Mouse (Mus musculus) G1E (cell line): ENCODE data around the gene Fgf8. TPM values are rescaled to one million over a fixed set of nuclear protein-coding genes. Genes with fewer than 3 reads are reported as not detected.
A peak's percentile ranks its signal among the peaks of the same experiment; 100 is the strongest.

Experiments
- ATAC-seq: 2 replicates; pipeline ENCODE4 v1.8.0; 2016; ENCODE audit warnings: mild to moderate bottlenecking; ENCODE audit not compliant: insufficient number of reproducible peaks, poor library complexity, low FRiP score, severe bottlenecking; ENCODE audit errors: extremely low read depth
- DNase-seq: peaks from one replicate; pipeline ENCODE4 v3.0.0; 2012; ENCODE audit warnings: low spot score
- H3K27me3 ChIP-seq: 2 replicates; pipeline ENCODE4 v1.6.1; 2012; ENCODE audit warnings: mild to moderate bottlenecking, low read length, inconsistent platforms; ENCODE audit not compliant: insufficient read depth
- H3K36me3 ChIP-seq: replicated peaks from 2 replicates; pipeline ENCODE3; 2012; ENCODE audit warnings: mild to moderate bottlenecking, inconsistent platforms
- H3K4me1 ChIP-seq: 2 replicates; pipeline ENCODE4 v1.6.1; 2012; ENCODE audit warnings: low read depth, low read length, inconsistent platforms, mixed read lengths; ENCODE audit not compliant: insufficient read depth
- H3K4me3 ChIP-seq: 2 replicates; pipeline ENCODE4 v1.5.1; 2012; ENCODE audit warnings: low read depth, mild to moderate bottlenecking, inconsistent platforms, low read length, moderate library complexity, mixed read lengths
- H3K9me3 ChIP-seq: replicated peaks from 2 replicates; pipeline ENCODE4 v1.6.1; 2012; ENCODE audit warnings: inconsistent platforms
- CTCF ChIP-seq: IDR thresholded peaks from 2 replicates; pipeline ENCODE4 v1.5.1; 2012; ENCODE audit warnings: low read depth, low read length, inconsistent platforms, mixed read lengths
- GATA1 ChIP-seq: IDR thresholded peaks from 2 replicates; pipeline ENCODE4 v1.6.1; 2012; ENCODE audit warnings: borderline replicate concordance, low read length, inconsistent platforms, mixed read lengths
- GATA2 ChIP-seq: IDR thresholded peaks from 2 replicates; pipeline ENCODE4 v1.6.1; 2012; ENCODE audit warnings: low read depth, low read length, inconsistent platforms, borderline replicate concordance
- POLR2AphosphoS5 ChIP-seq: IDR thresholded peaks from 2 replicates; pipeline ENCODE4 v1.6.1; 2012; ENCODE audit warnings: low read depth, low read length, inconsistent platforms; ENCODE audit not compliant: insufficient replicate concordance
- TAL1 ChIP-seq: conservative IDR thresholded peaks from 2 replicates; pipeline ENCODE4 v1.6.1; 2012; ENCODE audit warnings: low read depth, low read length, inconsistent platforms, mixed read lengths
- polyA plus RNA-seq: library from polyadenylated mRNA; stranded (reverse); fragments of >175 nt; gene quantifications from 2 replicates; pipeline ENCODE4 v1.2.3, GENCODE M21; 2012
- total RNA-seq, 2 experiments: library from RNA; stranded (forward) in 1 of 2; stranded (reverse) in 1 of 2; fragments of 200-1000 nt in 1 of 2; fragments of >200 nt in 1 of 2; fragmentation: Nextera tagmentation in 1 of 2; gene quantifications; 2 replicates each; pipeline ENCODE4 v1.2.3; 2014 to 2017

Fgf8 gene
- total RNA-seq (2014; fragmentation: Nextera tagmentation) (not detected in 2 replicates), total RNA-seq (2017) (not detected in 2 replicates), polyA plus RNA-seq (not detected in 2 replicates)

- Histone ChIP-seq H3K36me3 (peaks cover 19% of the 10 kb centered on the region), H3K9me3 (peaks cover 17% of the 10 kb centered on the region), H3K27me3 (peaks cover 71% of the 10 kb centered on the region), H3K4me3 (no peak within 1 kb of the TSS), H3K4me1 (peaks cover 14% of the 10 kb centered on the region)
- no peak for DNase-seq
- ATAC-seq: no peak
- TF ChIP-seq POLR2AphosphoS5 (no peak), GATA2 (no peak), GATA1 (no peak), TAL1 (no peak), CTCF (no peak)
Observed at GRCm38 (mm10) chr19:45742218-45742983, at the start of gene Fgf8. Gene Fgf8 (minus strand): TSS chr19:45742915.

DNA sequence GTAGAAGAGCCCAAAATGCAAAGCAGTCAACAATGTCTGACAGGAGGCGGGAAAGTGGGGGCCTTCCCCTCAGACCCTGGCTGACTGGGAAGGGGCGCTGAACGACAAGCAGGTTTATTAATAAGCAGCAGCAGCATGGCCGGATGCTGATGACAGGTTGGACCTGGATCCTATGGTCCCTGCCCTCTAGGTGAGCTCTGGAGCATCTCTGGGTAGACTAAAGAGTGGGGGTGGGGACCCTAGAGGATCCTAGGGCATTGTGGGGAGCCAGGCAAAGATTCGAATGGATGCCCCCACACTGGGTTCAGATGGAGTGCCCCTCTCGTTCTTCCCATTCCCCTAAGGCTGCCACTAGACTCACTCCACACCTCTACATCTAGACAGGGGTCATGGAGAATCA lies 49.7 kb upstream of the Fgf8 start:
- H3K4me1 ChIP-seq: peaks cover 52% of the 10 kb centered on the region
- H3K4me3 ChIP-seq: no peak overlapping the region
- no peak for DNase-seq
- no peaks in the 10 kb centered on the region for H3K9me3 ChIP-seq
- peaks cover 4% of the 10 kb centered on the region; the same call in 1 of the 2 replicates for H3K27me3 ChIP-seq
- TF ChIP-seq POLR2AphosphoS5 (no peak), CTCF (no peak), GATA2 (no peak)
- no peak for ATAC-seq
- no peaks in the 10 kb centered on the region for H3K36me3 ChIP-seq

DNA sequence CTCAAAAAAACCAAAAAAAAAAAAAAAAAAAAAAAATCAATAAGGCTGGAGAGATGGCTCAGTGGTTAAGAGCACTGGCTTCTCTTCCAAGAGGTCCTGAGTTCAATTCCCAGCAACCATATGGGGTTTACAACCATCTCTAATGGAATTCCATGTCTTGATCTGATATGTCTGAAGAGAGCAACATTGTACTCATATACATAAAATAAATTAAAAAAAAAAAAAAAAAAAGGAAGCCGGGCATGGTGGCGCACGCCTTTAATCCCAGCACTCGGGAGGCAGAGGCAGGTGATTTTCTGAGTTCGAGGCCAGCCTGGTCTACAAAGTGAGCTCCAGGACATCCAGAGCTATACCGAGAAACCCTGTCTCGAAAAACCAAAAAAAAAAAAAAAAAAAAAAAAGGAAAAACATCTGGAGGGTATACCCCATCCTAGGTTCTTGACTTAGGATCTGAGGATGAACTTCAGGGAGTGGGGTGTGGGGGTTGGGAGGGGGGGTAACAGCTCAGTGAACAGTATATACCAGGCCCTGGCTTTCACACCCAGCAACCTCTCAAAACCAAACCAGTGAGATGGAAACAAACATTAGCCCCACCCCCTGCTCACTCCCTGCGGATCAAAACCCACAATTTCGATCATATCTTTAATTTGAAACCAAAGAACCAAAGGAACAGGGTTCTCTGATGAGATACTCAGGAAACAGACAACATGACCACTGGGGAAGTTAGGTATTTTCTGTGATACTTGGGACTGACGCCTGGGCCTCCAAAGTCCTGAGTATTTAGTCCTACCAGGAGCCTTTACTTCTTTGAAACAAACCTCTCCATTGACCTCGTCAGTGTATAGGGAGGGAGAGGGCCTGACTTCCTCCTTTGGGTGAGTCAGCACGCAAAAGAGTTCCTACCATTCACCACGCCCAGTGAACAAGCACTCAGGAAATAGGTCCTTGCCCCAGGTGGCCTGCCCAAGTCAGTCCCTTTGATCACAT lies 47.5 kb upstream of the Fgf8 start:
- DNase-seq: peak; percentile 91
- TF ChIP-seq TAL1 (no peak), GATA1 (no peak), GATA2 (no peak), POLR2AphosphoS5 (no peak), CTCF (no peak)
- Histone ChIP-seq H3K27me3 (no peaks in the 10 kb centered on the region), H3K9me3 (no peaks in the 10 kb centered on the region), H3K4me3 (no peak overlapping the region; the same call in 1 of the 2 replicates), H3K4me1 (peaks cover 43% of the 10 kb centered on the region), H3K36me3 (no peaks in the 10 kb centered on the region)
- peak; percentile 95 for ATAC-seq

GRCm38 (mm10) chr19:45789365-45789764 lies 46.6 kb upstream of the Fgf8 start:
- DNase-seq (no peak), ATAC-seq (no peak)
- H3K36me3 ChIP-seq: no peaks in the 10 kb centered on the region
- no peaks in the 10 kb centered on the region for H3K27me3 ChIP-seq
- no peaks in the 10 kb centered on the region for H3K9me3 ChIP-seq
- no peak overlapping the region for H3K4me3 ChIP-seq
- peaks cover 38% of the 10 kb centered on the region for H3K4me1 ChIP-seq
- TF ChIP-seq POLR2AphosphoS5 (no peak), TAL1 (no peak), GATA1 (no peak), CTCF (no peak), GATA2 (no peak)

DNA sequence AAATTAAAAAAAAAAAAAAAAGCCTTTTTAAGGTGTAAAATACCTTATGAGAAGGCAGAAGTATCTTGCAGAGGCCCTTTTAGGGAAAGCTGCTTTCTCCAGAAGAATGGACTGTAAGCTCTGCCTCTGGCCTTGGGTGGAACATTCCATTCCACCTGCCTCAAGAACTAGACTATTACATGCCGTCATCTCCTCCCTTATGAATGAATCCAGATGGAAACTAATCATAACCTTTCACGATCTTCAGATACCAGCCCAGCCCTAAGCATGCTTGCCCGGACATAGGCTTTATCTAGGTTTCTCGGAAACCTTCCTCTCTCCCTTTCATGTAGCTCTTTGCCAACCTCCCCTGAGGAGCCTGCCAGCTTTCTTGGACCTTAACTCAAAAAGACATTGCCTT lies 45.6 kb upstream of the Fgf8 start:
- no peak for DNase-seq
- ATAC-seq: no peak
- Histone ChIP-seq H3K36me3 (no peaks in the 10 kb centered on the region), H3K27me3 (no peaks in the 10 kb centered on the region), H3K4me3 (no peak overlapping the region), H3K4me1 (peaks cover 41% of the 10 kb centered on the region), H3K9me3 (no peaks in the 10 kb centered on the region)
- TF ChIP-seq TAL1: no peak
- no peak for TF ChIP-seq GATA1

DNA sequence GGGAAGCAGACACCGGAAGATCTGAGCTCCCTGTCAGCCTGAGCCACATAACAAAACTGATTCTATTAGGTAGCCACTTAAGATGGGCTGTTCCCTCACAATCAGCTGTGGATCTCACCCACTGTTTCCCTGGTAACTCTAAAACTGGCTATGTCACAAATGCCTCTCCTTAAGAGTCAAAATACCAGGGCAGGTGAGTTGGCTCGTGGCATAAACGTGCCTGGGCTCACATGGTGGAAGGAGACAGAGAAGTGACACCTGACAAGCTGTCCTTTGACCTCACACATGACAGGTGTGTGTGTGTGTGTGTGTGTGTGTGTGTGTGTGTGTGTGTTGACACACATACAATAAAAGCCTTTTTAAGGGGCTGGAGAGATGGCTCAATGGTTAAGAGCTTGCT lies 44.7 kb upstream of the Fgf8 start:
- ATAC-seq (no peak), DNase-seq (no peak)
- TF ChIP-seq TAL1: no peak
- TF ChIP-seq CTCF: no peak
- no peak for TF ChIP-seq POLR2AphosphoS5
- no peak for TF ChIP-seq GATA1
- TF ChIP-seq GATA2: no peak
- Histone ChIP-seq H3K9me3 (no peaks in the 10 kb centered on the region), H3K4me3 (no peak overlapping the region), H3K27me3 (no peaks in the 10 kb centered on the region), H3K36me3 (no peaks in the 10 kb centered on the region), H3K4me1 (peaks cover 39% of the 10 kb centered on the region)
